Mouse (Mus musculus) small intestine, adult 2 months (tissue): ENCODE measurements at regions not wholly inside any gene's neighbourhood (a gene's known extent, or its start where the extent isn't known, plus 50 kb on each side); places are given as distances from the start of the nearest gene placed in this dataset.

Experiments
- H3K27ac ChIP-seq: fragments of 200-500 bp; 2 replicates; pipeline ENCODE4 v1.5.1; 2012; ENCODE audit warnings: low read depth, low read length, control low read depth, inconsistent platforms; ENCODE audit not compliant: insufficient read depth
- H3K27me3 ChIP-seq: fragments of 200-500 bp; 2 replicates; pipeline ENCODE4 v1.6.1; 2012; ENCODE audit warnings: mild to moderate bottlenecking, moderate library complexity, low read length, inconsistent platforms; ENCODE audit not compliant: control insufficient read depth, insufficient read depth
- H3K36me3 ChIP-seq: fragments of 200-500 bp; 2 replicates; pipeline ENCODE4 v1.6.1; 2012; ENCODE audit warnings: mild to moderate bottlenecking, low read length, control low read depth, inconsistent platforms; ENCODE audit not compliant: control insufficient read depth, insufficient read depth
- H3K4me1 ChIP-seq: fragments of 200-500 bp; 2 replicates; pipeline ENCODE4 v1.6.1; 2012; ENCODE audit warnings: low read length, inconsistent platforms, mixed read lengths; ENCODE audit not compliant: control insufficient read depth, insufficient read depth, insufficient read length
- H3K4me3 ChIP-seq: fragments of 200-500 bp; 2 replicates; pipeline ENCODE4 v1.5.1; 2012; ENCODE audit warnings: low read depth, mild to moderate bottlenecking, control low read depth, inconsistent platforms, low read length, moderate library complexity
- CTCF ChIP-seq: fragments of 200-500 bp; IDR thresholded peaks from 2 replicates; pipeline ENCODE4 v1.5.1; 2012; ENCODE audit warnings: low read depth, mild to moderate bottlenecking, control low read depth, inconsistent platforms, low read length, moderate library complexity, mixed read lengths; ENCODE audit not compliant: insufficient replicate concordance, insufficient read length; ENCODE audit errors: extremely low read depth
- POLR2A ChIP-seq: fragments of 200-500 bp; IDR thresholded peaks from 2 replicates; pipeline ENCODE4 v1.6.1; 2012; ENCODE audit warnings: low read depth, mild to moderate bottlenecking, control low read depth, inconsistent platforms, low read length, moderate library complexity
- WGBS: fragments of 180-500 bp; shearing (Covaris S2); methylation state at CpG from one replicate; pipeline ENCODE4 v1.1.7; 2018; 5-methylcytosine and 5-hydroxymethylcytosine counted together

- Histone ChIP-seq H3K27me3 (no peaks in the 10 kb centered on the region), H3K27ac (no peak overlapping the region), H3K36me3 (no peaks in the 10 kb centered on the region), H3K4me3 (no peak overlapping the region), H3K4me1 (no peaks in the 10 kb centered on the region)
- 66% methylated on average over 7 of the region's 7 CpGs for WGBS
- TF ChIP-seq POLR2A (no peak), CTCF (no peak)
Observed at GRCm38 (mm10) chr17:52079316-52079715, 246.2 kb upstream of the Satb1 start.

DNA sequence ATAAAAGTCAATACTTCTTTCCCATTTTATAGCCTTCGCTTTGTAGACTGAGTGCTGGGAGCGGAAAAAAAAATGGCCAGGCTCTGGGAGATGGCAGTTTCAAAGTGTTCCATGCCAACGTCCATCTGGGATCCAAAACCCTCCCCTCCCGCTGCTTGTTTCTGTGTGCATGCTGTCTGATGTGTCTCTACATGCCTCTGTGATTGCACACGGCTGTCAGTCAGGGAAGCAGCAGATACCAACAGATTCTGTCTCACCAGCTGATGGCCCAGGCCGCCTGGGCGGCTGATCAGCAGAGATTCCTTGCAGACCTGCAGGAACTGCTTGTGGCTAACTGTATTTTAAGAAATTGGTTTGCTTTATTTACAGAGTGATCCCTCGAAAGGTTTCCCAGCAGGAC lies 245.4 kb upstream of the Satb1 start:
- Histone ChIP-seq H3K4me3 (no peak overlapping the region), H3K4me1 (no peaks in the 10 kb centered on the region), H3K36me3 (no peaks in the 10 kb centered on the region), H3K27ac (no peak overlapping the region), H3K27me3 (no peaks in the 10 kb centered on the region)
- WGBS, result 81% methylated on average over 8 of the region's 8 CpGs
- TF ChIP-seq POLR2A (no peak), CTCF (no peak)

DNA sequence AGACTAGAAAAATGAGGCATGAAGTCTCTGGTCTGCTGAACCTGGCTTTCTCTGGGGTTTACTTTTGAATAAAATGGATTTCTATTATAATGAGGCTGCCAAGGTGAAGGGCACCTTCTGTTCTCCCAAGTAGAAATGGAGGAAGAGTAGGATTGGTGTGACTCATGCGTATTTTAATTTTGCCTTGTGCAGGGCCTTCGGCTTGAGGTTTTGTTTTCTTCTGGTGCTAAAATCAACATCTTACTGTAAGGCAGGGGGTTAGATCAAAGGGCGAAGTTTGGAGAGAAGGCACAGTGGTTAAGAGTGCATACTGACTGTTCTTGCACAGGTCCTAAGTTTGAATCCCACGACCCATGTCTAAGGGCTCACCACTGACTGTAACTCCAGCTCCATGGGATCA lies 244.9 kb upstream of the Satb1 start:
- WGBS, result 87% methylated on average over 4 of the region's 4 CpGs
- no peaks in the 10 kb centered on the region for H3K4me1 ChIP-seq
- H3K27ac ChIP-seq, result no peak overlapping the region
- no peaks in the 10 kb centered on the region for H3K36me3 ChIP-seq
- H3K4me3 ChIP-seq, result no peak overlapping the region
- no peaks in the 10 kb centered on the region for H3K27me3 ChIP-seq
- TF ChIP-seq CTCF (no peak), POLR2A (no peak)

- no peaks in the 10 kb centered on the region for H3K4me1 ChIP-seq
- no peak overlapping the region for H3K4me3 ChIP-seq
- WGBS, result 71% methylated on average over 2 of the region's 2 CpGs
- TF ChIP-seq CTCF (no peak), POLR2A (no peak)
- H3K27me3 ChIP-seq, result no peaks in the 10 kb centered on the region
- no peak overlapping the region for H3K27ac ChIP-seq
- no peaks in the 10 kb centered on the region for H3K36me3 ChIP-seq
Observed at GRCm38 (mm10) chr17:52076746-52077145, 243.7 kb upstream of the Satb1 start.

DNA sequence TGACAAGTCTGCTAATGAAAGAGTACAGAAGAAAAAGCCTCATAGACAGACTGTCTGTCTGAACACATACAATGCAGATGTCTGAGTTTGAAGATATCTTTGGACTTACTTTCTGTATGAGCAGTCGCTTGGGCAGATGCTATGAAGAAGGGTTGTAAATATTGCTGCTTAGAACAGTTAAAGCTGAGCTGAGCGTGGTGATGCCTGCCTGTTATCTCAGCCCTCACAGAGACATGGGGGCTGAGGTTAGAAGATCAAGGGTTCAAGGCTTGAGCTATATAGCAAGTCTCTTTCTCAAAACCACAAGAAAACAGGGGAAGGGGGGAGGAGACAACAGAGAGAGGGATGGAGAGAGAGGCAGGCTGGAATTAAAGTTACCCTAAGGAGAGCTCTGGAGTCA lies 234.6 kb upstream of the Satb1 start:
- H3K4me3 ChIP-seq, result no peak overlapping the region
- H3K27me3 ChIP-seq, result no peaks in the 10 kb centered on the region
- no peak for TF ChIP-seq CTCF
- no peak for TF ChIP-seq POLR2A
- no peaks in the 10 kb centered on the region for H3K36me3 ChIP-seq
- H3K4me1 ChIP-seq, result no peaks in the 10 kb centered on the region
- H3K27ac ChIP-seq, result no peak overlapping the region
- 53% methylated on average over 2 of the region's 2 CpGs for WGBS

GRCm38 (mm10) chr17:52064618-52065017 lies 231.5 kb upstream of the Satb1 start:
- 79% methylated on average over 5 of the region's 5 CpGs for WGBS
- Histone ChIP-seq H3K27me3 (no peaks in the 10 kb centered on the region), H3K4me3 (no peak overlapping the region), H3K27ac (no peak overlapping the region), H3K4me1 (no peaks in the 10 kb centered on the region), H3K36me3 (no peaks in the 10 kb centered on the region)
- no peak for TF ChIP-seq POLR2A
- TF ChIP-seq CTCF, result no peak

DNA sequence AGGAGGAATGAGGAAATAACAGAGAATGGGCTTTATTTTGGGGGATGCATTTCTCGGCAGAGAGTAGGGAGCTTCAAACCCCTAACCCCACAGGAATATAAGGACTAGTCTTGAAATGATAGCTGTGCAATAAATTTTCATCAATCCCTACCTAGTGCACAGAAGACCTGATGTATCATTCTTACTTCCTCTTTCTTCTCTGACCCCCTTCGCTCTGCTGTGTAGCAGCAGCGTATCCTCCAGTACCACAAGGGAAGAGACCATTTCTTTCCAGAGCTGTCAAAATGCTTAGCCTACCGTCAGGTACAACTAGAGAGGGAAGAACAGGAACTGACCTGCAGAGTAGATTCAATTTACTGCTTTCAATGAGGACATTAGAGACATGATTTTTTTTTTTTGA lies 230.0 kb upstream of the Satb1 start:
- Histone ChIP-seq H3K27ac (no peak overlapping the region), H3K27me3 (no peaks in the 10 kb centered on the region), H3K4me3 (no peak overlapping the region), H3K4me1 (no peaks in the 10 kb centered on the region), H3K36me3 (no peaks in the 10 kb centered on the region)
- TF ChIP-seq POLR2A (no peak), CTCF (no peak)
- WGBS, result 66% methylated on average over 4 of the region's 4 CpGs

- no peak for TF ChIP-seq POLR2A
- TF ChIP-seq CTCF, result no peak
- Histone ChIP-seq H3K27me3 (no peaks in the 10 kb centered on the region), H3K4me3 (no peak overlapping the region), H3K36me3 (no peaks in the 10 kb centered on the region), H3K27ac (no peak overlapping the region), H3K4me1 (no peaks in the 10 kb centered on the region)
- 37% methylated on average over 11 of the region's 11 CpGs for WGBS
Observed at GRCm38 (mm10) chr17:52062096-52062665, 229.1 kb upstream of the Satb1 start.
